Mouse (Mus musculus): ENCODE results near the gene Dop1b.
"Not testable (repeated sequence)": the region's sequence is repeated elsewhere in the genome, so short reads cannot be mapped to it uniquely, and the experiment has no call there.

Dop1b gene

DNA sequence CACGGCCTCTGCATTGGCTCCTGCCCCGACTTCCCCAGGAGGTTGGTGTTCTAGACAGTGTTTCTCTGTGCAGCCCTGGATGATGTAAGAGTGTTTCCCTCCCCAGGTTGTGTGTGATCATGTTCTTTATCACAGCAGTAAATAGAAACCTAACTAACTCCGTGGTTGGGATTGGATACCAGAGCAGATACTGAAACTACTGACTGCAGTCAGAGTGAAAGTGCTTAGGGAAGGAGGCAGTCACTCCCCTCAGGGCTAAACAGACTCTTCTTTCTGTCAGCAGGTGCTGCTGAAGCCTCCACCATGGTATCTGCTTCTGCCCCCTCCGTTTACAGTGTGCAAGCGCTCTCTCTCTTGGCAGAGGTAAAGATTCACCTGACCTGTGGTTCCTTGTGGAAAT lies 86.9 kb downstream of the Dop1b start:
- DNase-seq = no peak

DNA sequence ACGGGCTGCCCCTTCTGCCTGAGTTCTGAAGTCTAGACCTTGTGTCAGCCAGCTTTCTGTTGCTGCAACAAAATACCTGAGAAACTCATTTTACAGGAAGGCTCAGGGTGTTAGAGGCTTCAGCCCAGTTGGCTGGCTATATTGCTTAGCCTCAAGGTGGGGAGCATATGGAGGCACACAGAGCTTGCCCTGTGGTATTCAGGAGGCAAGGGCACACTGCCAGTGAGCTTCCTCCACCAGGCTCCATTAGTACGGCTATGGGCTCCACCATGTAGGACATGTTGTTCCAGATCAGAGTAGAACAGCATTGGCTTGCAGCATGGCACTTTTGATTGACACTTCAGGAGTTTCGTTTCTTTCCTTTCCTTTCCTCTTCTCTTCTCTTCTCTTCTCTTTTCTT lies 87.4 kb downstream of the Dop1b start:
- DNase-seq = no peak

DNA sequence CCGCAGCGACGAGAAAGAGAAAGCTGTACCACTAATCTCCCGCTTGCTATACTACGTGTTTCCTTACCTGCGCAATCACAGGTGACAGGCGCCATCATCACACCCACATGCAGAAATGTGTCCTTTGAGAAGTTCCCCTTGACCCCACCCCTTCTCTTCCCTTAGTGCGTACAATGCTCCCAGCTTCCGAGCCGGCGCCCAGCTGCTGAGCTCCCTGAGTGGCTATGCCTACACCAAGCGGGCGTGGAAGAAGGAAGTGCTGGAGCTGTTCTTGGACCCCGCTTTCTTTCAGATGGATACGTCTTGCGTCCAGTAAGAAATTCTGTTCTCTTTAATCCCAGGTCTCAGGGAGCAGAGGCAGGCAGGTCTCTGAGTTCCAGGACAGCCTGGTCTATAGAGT lies 88.2 kb downstream of the Dop1b start:
- no peak for DNase-seq

DNA sequence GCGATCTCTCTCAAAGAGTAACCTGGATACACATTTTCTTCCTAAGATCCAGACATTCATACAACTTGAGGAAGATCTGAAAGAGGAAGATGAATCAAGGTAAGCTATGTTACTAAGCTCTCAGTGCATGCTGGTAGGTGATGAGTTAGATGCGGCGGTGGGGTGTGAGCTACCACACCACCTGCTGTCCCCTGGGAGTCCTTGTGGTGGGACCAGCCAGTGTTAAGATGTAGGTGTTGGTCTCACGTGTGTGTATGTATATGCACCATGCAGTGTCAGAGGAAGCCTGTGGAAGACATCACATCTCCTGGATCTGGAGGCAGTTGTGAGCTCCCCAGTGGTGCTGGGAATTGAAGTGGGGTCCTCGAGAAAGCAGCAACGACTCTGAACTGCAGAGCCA lies 95.5 kb downstream of the Dop1b start:
- DNase-seq = no peak

DNA sequence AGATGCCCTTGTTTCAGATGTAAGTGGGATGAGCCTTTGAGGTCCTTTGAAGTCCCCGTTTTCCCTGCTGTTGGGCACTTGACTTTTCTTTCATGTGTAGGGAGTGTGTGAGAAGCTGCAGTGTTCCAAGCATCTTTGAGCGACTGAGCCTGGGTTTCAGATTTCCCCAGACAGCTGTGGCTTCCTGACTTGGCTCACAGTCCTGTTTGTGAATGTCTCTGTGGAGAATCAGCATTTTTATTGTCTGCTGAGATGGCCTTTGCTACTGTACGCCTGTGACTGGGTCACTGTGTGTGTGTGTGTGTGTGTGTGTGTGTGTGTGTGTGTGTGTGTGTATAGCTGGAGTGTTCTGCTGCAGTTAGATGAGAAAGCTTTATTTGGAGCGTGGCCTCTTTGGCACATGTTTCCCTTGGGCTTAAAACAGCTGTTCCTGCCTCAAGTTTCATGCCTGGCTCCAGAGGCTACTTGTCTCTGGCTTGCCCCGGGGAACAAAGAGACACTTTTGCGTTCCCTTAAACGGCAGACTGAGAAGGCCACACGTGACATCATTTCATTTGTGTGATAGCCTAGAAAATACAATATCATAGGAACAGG lies 96.4 kb downstream of the Dop1b start:
- DNase-seq = no peak

DNA sequence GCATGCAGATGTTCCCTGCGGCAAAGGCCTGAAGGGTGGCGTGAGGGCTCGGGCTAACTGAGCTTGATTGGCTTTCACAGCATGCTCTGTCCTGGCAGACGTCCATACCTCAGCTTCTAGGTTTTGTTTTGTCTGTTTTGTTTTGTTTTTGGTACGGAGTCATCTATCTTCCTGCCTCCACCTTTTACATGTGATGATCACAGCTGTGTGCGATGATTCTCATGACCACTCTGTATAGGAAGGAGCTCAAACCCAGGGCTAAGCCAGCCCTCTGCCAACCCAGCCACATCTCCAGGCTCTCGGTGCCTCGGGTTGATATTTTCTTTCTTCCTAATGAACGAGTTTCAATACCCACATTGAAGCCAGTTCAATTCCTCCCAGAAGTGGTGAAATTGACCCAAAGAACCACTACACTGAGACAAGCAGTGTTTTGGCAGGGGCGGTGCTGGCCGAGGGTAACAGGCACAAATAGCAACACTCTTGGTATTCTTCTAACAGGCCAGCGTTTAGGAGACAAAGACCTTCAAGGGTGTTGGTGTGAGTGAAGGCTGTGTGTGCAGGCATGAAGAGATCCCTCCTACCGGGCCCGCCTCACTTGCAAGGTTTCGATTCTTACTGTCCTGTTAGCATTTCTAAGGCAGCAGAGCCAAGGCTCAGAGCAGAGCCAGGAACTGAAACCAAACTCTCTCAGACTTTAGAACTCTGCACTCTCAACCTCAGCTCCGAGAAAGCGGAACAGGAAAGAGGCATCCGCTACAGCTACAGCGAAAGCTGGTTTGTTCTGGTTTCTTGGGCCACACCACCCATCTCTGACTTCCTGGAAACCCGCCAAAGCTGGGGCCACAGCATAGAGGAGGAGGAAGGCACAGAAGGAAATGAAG lies 104.4 kb downstream of the Dop1b start:
- DNase-seq = no peak

DNA sequence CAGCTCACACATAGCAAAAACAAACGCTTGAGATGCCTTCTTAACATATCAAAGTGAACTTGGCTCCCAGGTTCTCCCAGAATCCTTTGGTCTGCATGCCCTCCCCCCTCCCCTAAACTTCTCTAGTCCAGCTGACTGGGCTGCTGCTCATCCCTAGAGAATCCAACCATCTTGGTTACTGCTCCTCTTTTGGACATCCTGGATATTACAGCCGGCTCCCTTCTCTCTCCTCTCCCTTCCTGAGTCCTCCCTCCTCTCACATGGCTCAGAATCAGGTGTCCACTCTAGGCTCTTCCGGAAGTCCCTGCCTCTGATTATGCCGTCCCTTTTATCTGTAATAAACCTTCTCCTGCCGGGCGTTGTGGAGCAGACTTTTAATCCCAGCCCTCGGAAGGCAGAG lies 105.2 kb downstream of the Dop1b start:
- no peak for DNase-seq

DNA sequence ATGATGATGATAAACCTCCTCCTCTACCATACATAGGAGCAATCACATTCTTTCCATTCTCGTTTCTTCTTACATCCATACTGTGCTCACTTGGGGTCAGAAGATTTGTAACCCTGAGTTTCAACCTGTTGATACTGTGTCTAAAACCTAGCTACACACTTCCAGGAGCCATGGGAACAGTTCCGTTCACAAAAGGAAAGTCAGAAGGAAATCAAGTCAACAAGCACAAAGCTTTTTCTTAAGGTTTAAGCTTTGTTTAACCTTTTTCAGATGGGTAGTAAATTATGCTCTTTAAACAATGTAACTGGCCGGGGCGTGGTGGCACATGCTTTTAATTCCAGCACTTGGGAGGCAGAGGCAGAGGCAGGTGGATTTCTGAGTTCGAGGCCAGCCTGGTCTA lies 105.7 kb downstream of the Dop1b start:
- DNase-seq = no peak

DNA sequence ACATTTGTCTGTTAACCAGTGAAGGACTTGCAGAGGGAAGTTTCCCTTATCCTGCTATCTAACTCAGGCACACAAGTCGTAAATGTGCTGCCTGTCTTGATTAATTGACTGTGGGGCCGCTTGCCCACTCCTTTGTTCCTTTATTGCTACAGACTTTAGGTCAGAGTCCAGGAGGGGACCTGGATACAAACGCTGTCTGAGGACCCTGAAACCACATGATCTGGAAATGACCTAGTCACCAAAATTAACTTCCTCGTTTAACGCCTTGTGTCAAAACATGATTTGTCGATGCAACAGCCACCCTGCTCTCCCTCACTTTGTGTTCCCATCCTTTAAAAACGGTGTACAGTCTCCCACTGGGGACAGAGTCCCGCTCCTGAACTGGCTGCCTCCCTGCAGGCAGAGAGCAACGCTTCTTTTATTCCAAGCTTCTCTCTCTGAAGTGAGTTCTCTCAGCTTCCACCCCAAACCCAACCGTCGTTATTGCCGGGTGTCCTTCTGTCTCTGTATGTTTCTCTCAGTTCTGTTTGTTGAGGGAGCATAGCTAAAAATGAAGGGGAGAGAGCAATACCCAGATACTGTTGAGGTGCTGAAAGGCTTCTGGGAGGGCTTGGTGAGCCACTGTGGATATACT lies 107.1 kb downstream of the Dop1b start:
- DNase-seq = no peak

DNA sequence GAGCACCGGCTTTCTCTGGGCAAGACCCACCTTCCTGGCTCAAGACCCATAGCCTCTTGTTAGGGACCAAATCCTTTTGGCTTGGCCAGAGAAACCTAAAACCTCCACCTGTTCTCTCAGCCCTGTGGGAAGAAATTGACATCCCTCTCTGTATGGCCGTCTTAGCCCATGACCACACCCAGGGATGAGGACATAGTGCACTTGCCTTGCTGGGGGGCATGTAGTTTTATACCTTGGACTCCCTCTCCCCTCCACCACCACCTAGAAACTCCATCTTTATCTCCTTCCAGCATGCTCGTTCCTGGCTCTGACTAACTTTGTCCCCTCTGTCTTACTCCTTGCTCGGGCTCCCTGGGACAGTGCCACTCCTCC lies 107.6 kb downstream of the Dop1b start:
- DNase-seq = no peak

DNA sequence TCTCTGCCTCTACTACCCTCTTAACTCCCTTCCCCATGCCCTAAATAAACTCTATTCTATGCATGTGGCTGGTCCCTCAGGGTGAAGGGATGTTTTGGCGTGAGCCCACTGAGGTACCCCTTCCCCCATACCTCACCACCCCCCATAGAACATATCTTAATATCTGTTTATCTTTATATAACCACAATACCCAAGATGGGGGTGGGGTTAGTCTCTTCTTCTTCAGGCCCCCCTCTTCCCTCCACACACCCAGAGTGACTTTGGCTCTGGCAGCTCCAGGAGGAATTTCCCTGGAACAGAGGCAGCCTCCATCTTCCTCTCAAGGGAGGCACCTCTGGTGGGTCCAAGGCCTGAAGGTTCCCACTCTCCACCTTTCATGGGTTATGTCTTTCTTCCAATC lies 108.3 kb downstream of the Dop1b start:
- DNase-seq = no peak

DNA sequence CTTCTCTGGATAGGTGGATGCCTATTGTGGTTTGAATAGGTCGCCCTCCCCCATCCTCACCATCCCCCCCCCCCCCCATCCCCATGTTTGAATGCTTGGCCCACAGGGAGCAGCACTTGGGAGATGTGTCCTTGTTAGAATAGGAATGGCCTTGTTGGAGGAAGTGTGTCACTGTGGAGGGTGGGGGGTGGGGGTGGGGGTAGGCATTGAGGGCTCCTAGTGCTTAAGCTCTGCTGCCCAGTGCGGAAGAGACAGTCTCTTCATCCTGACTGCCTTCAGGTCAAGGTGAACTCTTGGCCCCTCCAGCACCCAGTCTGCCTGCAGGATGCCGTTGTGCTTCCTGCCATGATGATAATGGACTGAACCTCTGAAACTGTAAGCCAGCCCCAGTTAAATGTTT lies 110.0 kb downstream of the Dop1b start:
- no peak for DNase-seq

DNA sequence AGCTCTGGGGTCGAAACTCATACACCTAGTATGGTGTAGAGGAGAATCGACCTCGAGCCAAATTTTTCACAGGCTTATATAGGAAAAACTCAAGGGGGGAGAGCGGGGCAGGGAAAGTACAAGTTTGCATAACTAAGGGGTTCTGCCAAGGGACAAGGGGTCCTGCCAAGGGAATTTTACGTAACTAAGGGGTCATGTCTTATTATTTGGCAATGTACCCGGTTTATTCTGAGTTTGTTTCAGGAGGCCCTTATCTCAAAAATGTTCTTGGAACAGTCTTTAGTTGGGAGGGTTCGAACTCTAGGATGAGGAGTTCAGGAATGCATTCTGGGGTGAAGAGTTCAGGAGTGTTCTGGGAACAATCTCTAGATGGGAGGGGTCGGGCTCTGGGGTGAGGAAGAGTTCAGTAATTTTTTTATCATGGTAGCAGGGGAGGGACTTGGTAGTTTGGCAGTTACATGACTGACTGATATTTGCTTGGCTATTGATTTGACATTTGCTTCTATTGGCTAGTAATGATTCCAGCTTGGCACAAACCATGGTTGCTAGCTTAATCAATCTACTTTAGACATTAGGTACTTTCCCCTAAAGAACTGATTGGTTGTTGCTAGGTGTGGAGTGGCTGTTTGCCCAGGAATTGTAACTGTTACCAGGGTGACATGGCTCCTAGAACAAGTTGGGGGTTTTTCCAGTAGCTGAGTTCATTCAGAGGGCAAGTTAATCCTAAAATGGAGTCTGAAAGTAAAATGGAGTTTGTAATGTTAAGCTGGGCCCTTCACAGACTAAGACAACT lies 110.9 kb downstream of the Dop1b start:
- DNase-seq = not testable (repeated sequence)

DNA sequence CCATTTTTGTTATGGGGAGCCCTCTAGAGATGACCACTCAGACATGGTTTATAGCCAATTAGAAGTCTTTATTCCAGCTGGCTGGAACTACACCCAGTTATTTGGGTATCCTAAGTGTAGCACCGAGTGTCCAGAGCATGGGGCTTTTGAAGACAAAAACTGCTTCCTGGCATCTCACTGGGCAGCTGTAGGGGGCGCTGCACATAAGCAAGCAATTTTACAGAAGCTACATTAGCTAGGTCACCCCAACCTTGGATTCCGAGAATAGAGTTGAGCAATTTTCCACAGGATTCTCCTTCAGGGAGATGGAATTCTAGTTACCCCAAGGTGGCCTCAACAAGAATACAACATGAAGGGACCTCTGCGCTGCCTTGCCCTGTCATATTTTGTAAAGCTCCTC lies 113.1 kb downstream of the Dop1b start:
- no peak for DNase-seq

DNA sequence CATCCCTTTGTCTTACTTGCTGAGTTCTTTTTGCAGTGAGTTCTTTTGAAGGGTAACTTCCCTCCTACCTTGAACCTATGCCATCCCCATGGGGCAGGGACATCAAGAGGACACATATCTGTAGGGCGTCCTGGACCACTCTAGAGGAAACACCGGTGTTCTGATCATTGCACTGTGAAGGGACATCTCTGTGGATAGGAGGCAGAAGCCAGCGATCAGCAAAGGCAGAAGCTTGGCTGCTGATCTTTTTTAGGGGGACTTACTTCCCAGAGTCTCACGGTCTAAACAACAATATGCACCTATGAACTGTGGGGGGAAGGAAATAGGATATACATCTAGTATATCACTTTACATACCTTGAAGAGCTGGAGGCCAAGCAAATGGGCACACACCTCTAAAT lies 113.8 kb downstream of the Dop1b start:
- no peak for DNase-seq

DNA sequence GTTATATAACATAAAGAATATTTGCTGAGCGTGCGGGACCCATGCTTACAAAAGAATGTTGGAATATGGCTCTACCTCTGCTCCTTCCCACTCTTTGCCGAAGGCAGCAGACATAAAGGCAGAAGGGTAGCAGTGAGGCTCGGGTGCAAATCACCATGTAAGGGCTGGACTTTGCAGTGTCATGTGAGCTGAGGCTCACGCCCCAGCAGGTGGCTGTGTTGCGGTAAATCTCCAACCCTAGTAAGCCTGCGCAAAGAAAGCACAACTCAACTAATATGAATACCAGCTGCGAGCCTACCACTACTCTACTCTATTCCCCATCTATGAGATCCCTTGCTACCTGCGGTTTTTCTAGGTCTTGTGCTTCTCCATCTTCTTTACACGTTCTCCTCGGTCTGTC lies 114.3 kb downstream of the Dop1b start:
- DNase-seq = no peak

DNA sequence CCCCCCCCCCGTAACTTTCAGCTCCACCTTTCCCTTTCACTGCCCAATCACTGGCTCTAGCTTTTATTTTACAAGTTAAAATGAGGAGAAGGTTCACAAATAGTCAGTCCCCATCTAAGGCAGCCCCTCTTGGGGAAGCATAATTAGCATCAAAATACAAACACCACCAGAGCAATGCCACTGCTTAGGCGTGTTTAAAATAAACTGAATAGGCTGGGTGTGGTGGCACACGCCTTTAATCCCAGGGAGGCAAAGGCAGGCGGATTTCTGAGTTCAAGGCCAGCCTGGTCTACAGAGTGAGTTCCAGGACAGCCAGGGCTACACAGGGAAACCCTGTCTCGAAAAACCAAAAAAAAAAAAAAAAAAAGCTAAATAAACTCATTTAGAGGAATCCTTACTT lies 114.8 kb downstream of the Dop1b start:
- not testable (repeated sequence) for DNase-seq

DNA sequence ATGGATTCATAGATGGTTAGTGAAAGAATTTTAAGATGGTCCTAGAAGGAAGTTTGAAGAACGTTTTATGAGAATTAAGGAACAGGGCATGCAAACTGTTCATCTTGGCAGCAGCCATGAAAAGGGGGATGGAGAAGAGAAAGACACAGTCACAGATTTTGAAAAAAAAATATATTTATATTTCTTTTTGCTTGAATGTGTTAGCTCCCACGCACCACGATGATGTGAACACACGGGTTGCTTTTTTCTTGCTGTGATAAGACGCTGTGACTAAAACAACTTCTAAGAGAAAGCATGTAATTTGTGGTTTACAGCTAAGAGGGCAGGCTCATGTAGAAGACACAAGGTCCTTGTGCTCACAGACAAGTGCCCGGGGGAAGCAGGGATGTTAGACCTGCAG lies 115.2 kb downstream of the Dop1b start:
- DNase-seq = peak; percentile 18

DNA sequence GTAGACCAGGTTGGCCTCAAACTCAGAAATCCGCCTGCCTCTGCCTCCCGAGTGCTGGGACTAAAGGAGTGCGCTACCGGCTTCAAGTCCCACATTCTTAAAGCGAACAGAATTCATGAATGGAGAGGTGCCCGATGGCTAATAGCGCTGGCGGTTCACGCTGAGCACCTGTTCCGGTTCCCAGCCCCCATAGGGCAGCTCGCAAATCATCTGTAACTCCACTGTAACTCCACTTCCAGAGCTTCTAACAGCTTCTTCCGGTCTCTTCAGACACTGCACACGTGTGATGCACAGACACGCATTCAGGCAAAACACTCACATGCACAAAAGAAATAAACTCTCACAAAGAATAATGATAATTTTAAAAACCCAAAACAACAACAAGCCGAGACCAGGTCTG lies 117.8 kb downstream of the Dop1b start:
- no peak for DNase-seq

DNA sequence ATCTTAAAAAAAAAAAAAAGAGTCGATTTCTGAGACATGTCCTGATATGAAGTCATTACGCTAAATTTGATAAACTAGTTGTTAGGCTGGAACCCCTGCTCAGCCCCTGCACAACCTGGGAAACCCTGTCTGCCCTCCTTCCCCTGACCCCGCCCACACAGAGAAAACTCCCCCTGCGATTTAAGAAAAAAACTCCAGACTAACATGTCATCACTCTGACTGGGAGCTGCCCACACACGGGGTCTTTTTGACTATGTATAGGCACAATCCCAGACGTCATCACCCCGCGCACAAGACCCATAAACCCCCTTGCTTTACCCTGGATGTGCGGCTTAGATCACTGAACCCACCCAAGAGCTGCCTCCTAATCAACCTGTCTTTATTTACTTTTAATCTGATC lies 118.4 kb downstream of the Dop1b start:
- no peak for DNase-seq

DNA sequence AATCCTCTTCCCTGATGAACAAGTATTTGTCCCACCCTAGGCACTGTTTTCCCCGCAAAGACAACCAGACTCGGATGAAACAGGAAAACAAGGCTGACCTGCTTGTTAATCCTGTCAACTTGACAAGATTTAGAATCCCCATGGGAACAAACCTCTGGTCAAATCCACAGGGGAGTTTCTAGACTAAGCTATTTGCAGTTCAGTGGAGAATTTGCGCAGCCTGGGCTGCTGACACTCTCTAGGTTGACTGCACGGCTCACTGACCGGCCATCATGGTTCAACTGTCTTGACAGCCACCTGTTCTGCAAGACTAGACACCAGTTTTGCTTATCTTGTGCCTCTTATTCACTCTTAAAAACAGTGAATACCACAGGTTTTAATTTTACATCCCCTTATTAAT lies 119.2 kb downstream of the Dop1b start:
- DNase-seq = no peak

DNA sequence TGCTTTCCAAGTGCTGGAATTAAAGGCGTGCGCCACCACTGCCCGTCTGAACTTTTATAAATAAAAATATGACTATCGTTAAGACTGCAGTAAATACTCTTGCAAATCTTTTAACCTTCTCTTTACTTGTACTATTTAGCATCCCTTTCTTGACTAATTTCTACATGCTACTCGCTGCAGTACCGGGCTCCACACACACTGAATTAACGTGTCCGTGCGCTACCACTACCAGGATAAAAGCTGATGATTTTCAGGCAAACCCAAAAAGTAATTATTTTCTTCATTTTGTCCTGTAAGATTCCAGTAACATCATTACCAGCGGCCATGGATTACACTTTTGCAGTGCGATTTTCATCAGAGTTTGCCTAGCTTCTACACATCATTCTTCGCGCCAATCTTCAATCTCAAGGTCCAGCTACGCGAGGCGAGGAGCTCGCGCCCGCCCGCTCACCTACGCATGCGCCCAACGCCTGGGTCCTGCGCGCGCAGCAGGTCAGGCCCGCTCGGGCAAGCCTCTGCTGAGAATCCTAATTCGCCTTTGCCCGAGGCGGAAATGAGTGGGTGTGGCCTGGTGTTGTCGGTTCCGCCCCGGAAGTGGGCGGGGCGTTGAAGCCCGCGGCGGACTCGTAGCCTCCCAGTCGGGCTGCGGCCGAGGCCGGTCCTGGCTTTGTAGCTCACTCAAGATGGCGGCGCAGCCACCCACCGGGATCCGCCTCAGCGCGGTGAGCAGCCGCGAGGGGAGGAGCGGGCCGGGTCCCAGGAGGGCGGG lies 120.1 kb downstream of the Dop1b start, which contains the start of gene Morc3:
Gene Morc3, plus strand, starts transcription at position 495 of the 769 bp plus-strand sequence.
- DNase-seq = peak; percentile 99

Measured in right cerebral cortex, adult 18-20 months (tissue).